In the genomic region with DNA sequence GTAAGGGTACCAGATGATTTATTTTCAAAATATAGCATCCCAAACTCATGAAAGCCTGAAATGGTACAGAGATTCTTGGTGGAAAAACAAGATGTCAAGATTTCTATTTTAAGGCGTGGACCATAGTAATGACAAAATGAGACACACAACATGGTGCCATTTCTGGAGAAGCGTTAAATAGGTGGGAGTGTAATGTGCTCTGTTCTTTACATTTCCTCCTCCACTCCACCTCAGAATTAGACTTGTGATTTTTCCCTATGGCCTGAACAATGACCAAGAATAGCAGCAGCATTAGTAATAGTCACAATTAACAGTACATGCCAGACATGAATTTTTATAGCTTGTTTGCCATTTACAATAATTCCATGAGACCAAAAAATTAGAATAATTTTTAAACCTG, we compare ENCODE assay signal across 26 mouse cellular contexts.
"Had no signal": no experiment of that assay in that cellular context is flagged by ENCODE, and none has a peak within 500 bp of the region (broad histone marks: within the 10 kb centered on the region; RNA-seq: fewer than 3 reads in every experiment).

No protein-coding gene starts in this region.

- ATAC-seq: forebrain, embryonic 13.5 days; forebrain, embryonic 14.5 days; forebrain, embryonic 15.5 days; forebrain, embryonic 16.5 days; forebrain, postnatal 0 days had no signal

- H3K27ac ChIP-seq: embryonic facial prominence, embryonic 10.5 days; embryonic facial prominence, embryonic 12.5 days; embryonic facial prominence, embryonic 13.5 days; embryonic facial prominence, embryonic 15.5 days; forebrain, embryonic 12.5 days; forebrain, embryonic 13.5 days; forebrain, embryonic 15.5 days; heart, adult 2 months; heart, embryonic 10.5 days had no signal

- H3K4me3 ChIP-seq: embryonic facial prominence, embryonic 10.5 days; embryonic facial prominence, embryonic 12.5 days; embryonic facial prominence, embryonic 13.5 days; embryonic facial prominence, embryonic 15.5 days; erythroblast, embryonic 14.5 days; forebrain, embryonic 10.5 days; forebrain, embryonic 12.5 days; forebrain, embryonic 13.5 days; forebrain, embryonic 15.5 days; heart, adult 2 months; heart, embryonic 10.5 days had no signal

- DNase-seq: cerebellum, adult 9-10 months; cerebellum, adult 9-11 months; cerebellum, postnatal 10 days; cerebellum, postnatal 14 days; cerebellum, postnatal 25 days; cerebellum, postnatal 36 days; embryo, embryonic 11 days; forebrain, postnatal 0 days; gastrocnemius, postnatal 10 days; gastrocnemius, postnatal 14 days; gastrocnemius, postnatal 25 days; gastrocnemius, postnatal 36 days; heart, adult 18-20 months; heart, adult 2 months had no signal
